Mouse (Mus musculus): ENCODE measurements at regions not wholly inside any gene's neighbourhood (a gene's known extent, or its start where the extent isn't known, plus 50 kb on each side); places are given as distances from the start of the nearest gene placed in this dataset.

GRCm38 (mm10) chr4:9935949-9936348 is 938.3 kb upstream of the 2610301B20Rik start:
- Histone ChIP-seq H3K9ac (ENCODE audit: low read length) (no peak overlapping the region), H3K4me1 (ENCODE audit: control insufficient read depth, insufficient read depth, low read length) (no peaks in the 10 kb centered on the region), H3K27me3 (replicated peaks; ENCODE audit: control insufficient read depth, insufficient read depth, low read length) (no peaks in the 10 kb centered on the region), H3K9me3 (replicated peaks; ENCODE audit: control insufficient read depth, low read length) (no peaks in the 10 kb centered on the region), H3K27ac (ENCODE audit: low read depth, low read length) (no peak overlapping the region), H3K36me3 (ENCODE audit: control insufficient read depth, insufficient read depth, low read length) (no peaks in the 10 kb centered on the region), H3K4me3 (ENCODE audit: low read depth, low read length) (no peak overlapping the region), H3K4me2 (ENCODE audit: low read length) (no peak overlapping the region)
- no peak; the same call in 1 of the 2 replicates for ATAC-seq
- 44% methylated on average over 3 of the region's 3 CpGs for WGBS
- DNase-seq (ENCODE audit: low spot score), result peak; percentile 49

GRCm38 (mm10) chr4:9951441-9951840 is 922.9 kb upstream of the 2610301B20Rik start:
- no peaks in the 10 kb centered on the region for H3K27me3 ChIP-seq (replicated peaks; ENCODE audit: control insufficient read depth, insufficient read depth, low read length)
- no peaks in the 10 kb centered on the region for H3K4me1 ChIP-seq (ENCODE audit: control insufficient read depth, insufficient read depth, low read length)
- DNase-seq (ENCODE audit: low spot score), result no peak
- H3K9me3 ChIP-seq (replicated peaks; ENCODE audit: control insufficient read depth, low read length), result no peaks in the 10 kb centered on the region
- no peak overlapping the region for H3K9ac ChIP-seq (ENCODE audit: low read length)
- no peak overlapping the region for H3K27ac ChIP-seq (ENCODE audit: low read depth, low read length)
- H3K4me2 ChIP-seq (ENCODE audit: low read length), result no peak overlapping the region
- no peak for ATAC-seq
- no peaks in the 10 kb centered on the region for H3K36me3 ChIP-seq (ENCODE audit: control insufficient read depth, insufficient read depth, low read length)
- WGBS, result 93% methylated on average over 4 of the region's 4 CpGs
- no peak overlapping the region for H3K4me3 ChIP-seq (ENCODE audit: low read depth, low read length)

- no peak for ATAC-seq
- Histone ChIP-seq H3K4me2 (ENCODE audit: low read length) (no peak overlapping the region), H3K9me3 (replicated peaks; ENCODE audit: control insufficient read depth, low read length) (no peaks in the 10 kb centered on the region), H3K27ac (ENCODE audit: low read depth, low read length) (no peak overlapping the region), H3K4me3 (ENCODE audit: low read depth, low read length) (no peak overlapping the region), H3K9ac (ENCODE audit: low read length) (no peak overlapping the region), H3K27me3 (replicated peaks; ENCODE audit: control insufficient read depth, insufficient read depth, low read length) (no peaks in the 10 kb centered on the region), H3K36me3 (ENCODE audit: control insufficient read depth, insufficient read depth, low read length) (no peaks in the 10 kb centered on the region), H3K4me1 (ENCODE audit: control insufficient read depth, insufficient read depth, low read length) (no peaks in the 10 kb centered on the region)
- DNase-seq (ENCODE audit: low spot score), result no peak
These were observed 899.7 kb upstream of the 2610301B20Rik start for GRCm38 (mm10) chr4:9974631-9975030.

- no peak for DNase-seq (ENCODE audit: low spot score)
- Histone ChIP-seq H3K27ac (ENCODE audit: low read depth, low read length) (no peak overlapping the region), H3K4me1 (ENCODE audit: control insufficient read depth, insufficient read depth, low read length) (no peaks in the 10 kb centered on the region), H3K9ac (ENCODE audit: low read length) (no peak overlapping the region), H3K4me2 (ENCODE audit: low read length) (no peak overlapping the region), H3K27me3 (replicated peaks; ENCODE audit: control insufficient read depth, insufficient read depth, low read length) (no peaks in the 10 kb centered on the region), H3K9me3 (replicated peaks; ENCODE audit: control insufficient read depth, low read length) (no peaks in the 10 kb centered on the region), H3K4me3 (ENCODE audit: low read depth, low read length) (no peak overlapping the region), H3K36me3 (ENCODE audit: control insufficient read depth, insufficient read depth, low read length) (no peaks in the 10 kb centered on the region)
- no peak for ATAC-seq
- 86% methylated on average over 3 of the region's 3 CpGs for WGBS
These were observed 892.8 kb upstream of the 2610301B20Rik start for GRCm38 (mm10) chr4:9981354-9982040.

- ATAC-seq, result no peak
- no peak overlapping the region for H3K4me2 ChIP-seq (ENCODE audit: low read length)
- H3K4me1 ChIP-seq (ENCODE audit: control insufficient read depth, insufficient read depth, low read length), result no peaks in the 10 kb centered on the region
- no peak overlapping the region for H3K27ac ChIP-seq (ENCODE audit: low read depth, low read length)
- no peak overlapping the region for H3K4me3 ChIP-seq (ENCODE audit: low read depth, low read length)
- no peaks in the 10 kb centered on the region for H3K27me3 ChIP-seq (replicated peaks; ENCODE audit: control insufficient read depth, insufficient read depth, low read length)
- H3K9me3 ChIP-seq (replicated peaks; ENCODE audit: control insufficient read depth, low read length), result no peaks in the 10 kb centered on the region
- H3K9ac ChIP-seq (ENCODE audit: low read length), result no peak overlapping the region
- no peak for DNase-seq (ENCODE audit: low spot score)
- H3K36me3 ChIP-seq (ENCODE audit: control insufficient read depth, insufficient read depth, low read length), result no peaks in the 10 kb centered on the region
- 90% methylated on average over 7 of the region's 7 CpGs for WGBS
These were observed 891.3 kb upstream of the 2610301B20Rik start for GRCm38 (mm10) chr4:9982786-9983525.

- H3K4me3 ChIP-seq (ENCODE audit: low read depth, low read length), result no peak overlapping the region
- no peak overlapping the region for H3K27ac ChIP-seq (ENCODE audit: low read depth, low read length)
- H3K4me2 ChIP-seq (ENCODE audit: low read length), result no peak overlapping the region
- no peaks in the 10 kb centered on the region for H3K36me3 ChIP-seq (ENCODE audit: control insufficient read depth, insufficient read depth, low read length)
- no peaks in the 10 kb centered on the region for H3K9me3 ChIP-seq (replicated peaks; ENCODE audit: control insufficient read depth, low read length)
- DNase-seq (ENCODE audit: low spot score) (no peak), ATAC-seq (no peak)
- H3K9ac ChIP-seq (ENCODE audit: low read length), result no peak overlapping the region
- no peaks in the 10 kb centered on the region for H3K4me1 ChIP-seq (ENCODE audit: control insufficient read depth, insufficient read depth, low read length)
- 32% methylated on average over 1 of the region's 1 CpGs for WGBS
- H3K27me3 ChIP-seq (replicated peaks; ENCODE audit: control insufficient read depth, insufficient read depth, low read length), result no peaks in the 10 kb centered on the region
These were observed 880.4 kb upstream of the 2610301B20Rik start for GRCm38 (mm10) chr4:9993871-9994270.

GRCm38 (mm10) chr4:9994466-9994865 is 879.8 kb upstream of the 2610301B20Rik start:
- Histone ChIP-seq H3K4me3 (ENCODE audit: low read depth, low read length) (no peak overlapping the region), H3K27me3 (replicated peaks; ENCODE audit: control insufficient read depth, insufficient read depth, low read length) (no peaks in the 10 kb centered on the region), H3K4me1 (ENCODE audit: control insufficient read depth, insufficient read depth, low read length) (no peaks in the 10 kb centered on the region), H3K9me3 (replicated peaks; ENCODE audit: control insufficient read depth, low read length) (no peaks in the 10 kb centered on the region), H3K9ac (ENCODE audit: low read length) (no peak overlapping the region), H3K27ac (ENCODE audit: low read depth, low read length) (no peak overlapping the region), H3K4me2 (ENCODE audit: low read length) (no peak overlapping the region), H3K36me3 (ENCODE audit: control insufficient read depth, insufficient read depth, low read length) (no peaks in the 10 kb centered on the region)
- no peak for ATAC-seq
- no peak for DNase-seq (ENCODE audit: low spot score)
- 64% methylated on average over 1 of the region's 1 CpGs for WGBS

GRCm38 (mm10) chr4:10030316-10030715 is 844.0 kb upstream of the 2610301B20Rik start:
- Histone ChIP-seq H3K9ac (ENCODE audit: low read length) (no peak overlapping the region), H3K4me2 (ENCODE audit: low read length) (no peak overlapping the region), H3K27ac (ENCODE audit: low read depth, low read length) (no peak overlapping the region), H3K27me3 (replicated peaks; ENCODE audit: control insufficient read depth, insufficient read depth, low read length) (no peaks in the 10 kb centered on the region), H3K36me3 (ENCODE audit: control insufficient read depth, insufficient read depth, low read length) (no peaks in the 10 kb centered on the region), H3K4me3 (ENCODE audit: low read depth, low read length) (no peak overlapping the region), H3K9me3 (replicated peaks; ENCODE audit: control insufficient read depth, low read length) (no peaks in the 10 kb centered on the region), H3K4me1 (ENCODE audit: control insufficient read depth, insufficient read depth, low read length) (no peaks in the 10 kb centered on the region)
- DNase-seq (ENCODE audit: low spot score), result no peak
- ATAC-seq, result no peak

- Histone ChIP-seq H3K9ac (ENCODE audit: low read length) (no peak overlapping the region), H3K27ac (ENCODE audit: low read depth, low read length) (no peak overlapping the region), H3K27me3 (replicated peaks; ENCODE audit: control insufficient read depth, insufficient read depth, low read length) (no peaks in the 10 kb centered on the region), H3K4me1 (ENCODE audit: control insufficient read depth, insufficient read depth, low read length) (no peaks in the 10 kb centered on the region), H3K36me3 (ENCODE audit: control insufficient read depth, insufficient read depth, low read length) (no peaks in the 10 kb centered on the region), H3K4me2 (ENCODE audit: low read length) (no peak overlapping the region), H3K9me3 (replicated peaks; ENCODE audit: control insufficient read depth, low read length) (no peaks in the 10 kb centered on the region), H3K4me3 (ENCODE audit: low read depth, low read length) (no peak overlapping the region)
- DNase-seq (ENCODE audit: low spot score) (no peak), ATAC-seq (no peak)
- WGBS, result 13% methylated on average over 3 of the region's 3 CpGs
These were observed 842.5 kb upstream of the 2610301B20Rik start for GRCm38 (mm10) chr4:10031764-10032163.
